Mouse (Mus musculus) cerebellum, adult 2 months (tissue): Measurements from ENCODE around the gene Dock9.

Source experiments
- CTCF ChIP-seq: fragments of 200-500 bp; IDR thresholded peaks from 2 replicates; pipeline ENCODE4 v1.5.1; 2011; ENCODE audit warnings: low read depth, mild to moderate bottlenecking, control low read depth, low read length, moderate library complexity, borderline replicate concordance; ENCODE audit not compliant: insufficient read depth
- POLR2A ChIP-seq: fragments of 200-500 bp; IDR thresholded peaks from 2 replicates; pipeline ENCODE4 v1.6.1; 2011; ENCODE audit warnings: low read length, control low read depth, borderline replicate concordance; ENCODE audit not compliant: insufficient read depth

DNA sequence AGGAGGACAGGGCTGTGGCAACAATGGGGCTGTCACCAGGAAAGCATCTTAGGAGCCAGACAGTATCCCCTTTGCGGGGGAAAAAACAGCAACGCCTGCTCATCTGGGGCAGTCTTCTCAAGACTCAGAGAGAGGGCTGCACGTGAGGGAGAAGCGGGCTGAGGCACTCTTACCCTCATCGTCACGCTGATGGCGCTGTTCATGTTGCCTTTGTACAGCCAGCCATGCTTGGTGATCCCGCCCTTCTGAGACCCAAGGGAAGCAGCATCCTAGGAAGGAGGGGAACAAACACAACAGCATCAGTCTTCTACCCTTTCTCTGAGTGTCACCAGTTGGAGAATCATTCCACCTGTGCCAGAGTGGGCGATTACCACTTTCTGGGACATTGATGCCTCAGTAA, 139.1 kb downstream of the Dock9 start:
- no peak for TF ChIP-seq CTCF
- TF ChIP-seq POLR2A = no peak
